In the genomic region with DNA sequence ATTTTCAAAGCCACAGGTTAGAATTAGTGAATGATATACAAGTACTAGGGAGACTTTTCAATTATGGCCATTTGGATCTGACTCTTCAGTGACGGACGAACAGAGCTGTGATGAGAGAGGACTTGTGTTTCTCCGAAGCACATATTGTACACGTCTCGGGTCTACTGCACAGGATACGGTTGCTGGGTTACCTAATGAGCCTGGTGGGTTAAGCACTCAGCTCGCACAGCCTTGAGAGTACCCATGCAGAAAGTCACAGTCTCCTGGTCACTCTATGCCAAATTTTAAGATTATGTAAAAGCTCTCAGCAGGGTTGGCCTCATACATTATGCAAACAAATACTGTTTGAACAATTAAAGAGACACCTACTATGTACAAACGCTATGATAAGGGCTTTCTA, we compare ENCODE assay signal across 24 mouse cellular contexts. TPM values are rescaled to one million over a fixed set of nuclear protein-coding genes. Genes with fewer than 3 reads are reported as not detected.
DNase-seq lines count a peak whose midpoint lies in the region; ATAC-seq lines count a peak whose summit lies in the region.
"Had no signal": no experiment of that assay in that cellular context is flagged by ENCODE, and none has a peak within 500 bp of the region (broad histone marks: within the 10 kb centered on the region; RNA-seq: fewer than 3 reads in every experiment).

No protein-coding gene starts in this region.

- no peak for DNase-seq in hindbrain, embryonic 11.5 days (ENCODE audit: low spot score)
- DNase-seq in kidney, postnatal 14 days: no peak
- DNase-seq in midbrain, embryonic 11.5 days (ENCODE audit: low spot score, missing footprints): no peak
- no peak for DNase-seq in embryonic facial prominence, embryonic 10.5 days (ENCODE audit: low spot score)
- DNase-seq: adrenal gland, postnatal 14 days; B cell, adult 2 months; cerebellum, adult 11-12 months; cerebellum, adult 9-10 months; cerebellum, postnatal 25 days; gastrocnemius, postnatal 10 days; heart, adult 18-20 months; heart, postnatal 10 days; heart, postnatal 4 days had no signal

- H3K9ac ChIP-seq in hindbrain, embryonic 11.5 days (ENCODE audit: low read depth, low read length): no peak overlapping the region
- no peak overlapping the region for H3K9ac ChIP-seq in hindbrain, embryonic 12.5 days
- no peak overlapping the region for H3K9ac ChIP-seq in kidney, embryonic 15.5 days
- H3K9ac ChIP-seq in midbrain, embryonic 13.5 days (replicated peaks): no peak overlapping the region
- H3K9ac ChIP-seq in midbrain, embryonic 11.5 days (ENCODE audit: low read length): no peak overlapping the region
- H3K9ac ChIP-seq: embryonic facial prominence, embryonic 13.5 days; forebrain, embryonic 12.5 days had no signal

- no peaks in the 10 kb centered on the region for H3K9me3 ChIP-seq in hindbrain, embryonic 11.5 days (ENCODE audit: control insufficient read depth, low read length)
- no peaks in the 10 kb centered on the region for H3K9me3 ChIP-seq in hindbrain, embryonic 12.5 days (replicated peaks)
- no peaks in the 10 kb centered on the region for H3K9me3 ChIP-seq in kidney, embryonic 15.5 days (replicated peaks)
- H3K9me3 ChIP-seq in midbrain, embryonic 13.5 days: no peaks in the 10 kb centered on the region
- no peaks in the 10 kb centered on the region for H3K9me3 ChIP-seq in midbrain, embryonic 11.5 days (ENCODE audit: control insufficient read depth, low read length)
- no peaks in the 10 kb centered on the region for H3K9me3 ChIP-seq in embryonic facial prominence, embryonic 10.5 days
- H3K9me3 ChIP-seq: embryonic facial prominence, embryonic 13.5 days; forebrain, embryonic 12.5 days; G1E; heart, embryonic 10.5 days had no signal

- WGBS in hindbrain, embryonic 11.5 days: 81% methylated on average over 8 of the region's 8 CpGs
- 71% methylated on average over 8 of the region's 8 CpGs for WGBS in hindbrain, embryonic 12.5 days
- 44% methylated on average over 8 of the region's 8 CpGs for WGBS in kidney, embryonic 15.5 days
- 63% methylated on average over 8 of the region's 8 CpGs for WGBS in midbrain, embryonic 13.5 days
- WGBS in midbrain, embryonic 11.5 days: 80% methylated on average over 8 of the region's 8 CpGs
- 83% methylated on average over 8 of the region's 8 CpGs for WGBS in embryonic facial prominence, embryonic 10.5 days

- ATAC-seq in hindbrain, embryonic 11.5 days (ENCODE audit: low FRiP score): peak; percentile 51; the same call in 1 of the 2 replicates
- ATAC-seq in hindbrain, embryonic 12.5 days (ENCODE audit: low FRiP score): no peak
- ATAC-seq in kidney, embryonic 15.5 days (replicated peaks; ENCODE audit: low FRiP score): peak; percentile 94
- 0 out of 2 replicates have a peak, but pooled peaks have one; percentile 53 for ATAC-seq in midbrain, embryonic 13.5 days
- ATAC-seq in midbrain, embryonic 11.5 days (ENCODE audit: low FRiP score): no peak
- ATAC-seq: activated CD4-positive, CD25-positive, alpha-beta regulatory T cell, adult 4 months; CD4-positive, CD25-positive, alpha-beta regulatory T cell, adult 4 months; forebrain, embryonic 16.5 days; inflammation-experienced regulatory T-cells, adult 6 months had no signal

- H3K27me3 ChIP-seq in hindbrain, embryonic 11.5 days (ENCODE audit: control insufficient read depth, insufficient read depth, low read length): no peaks in the 10 kb centered on the region
- H3K27me3 ChIP-seq in hindbrain, embryonic 12.5 days: no peaks in the 10 kb centered on the region
- H3K27me3 ChIP-seq in kidney, embryonic 15.5 days: no peaks in the 10 kb centered on the region
- no peaks in the 10 kb centered on the region for H3K27me3 ChIP-seq in midbrain, embryonic 13.5 days
- H3K27me3 ChIP-seq in midbrain, embryonic 11.5 days (ENCODE audit: control insufficient read depth, insufficient read depth, low read length): no peaks in the 10 kb centered on the region
- no peaks in the 10 kb centered on the region for H3K27me3 ChIP-seq in embryonic facial prominence, embryonic 10.5 days (replicated peaks; ENCODE audit: low read depth, poor library complexity, severe bottlenecking)
- H3K27me3 ChIP-seq: forebrain, embryonic 12.5 days had no signal

- H3K4me1 ChIP-seq in hindbrain, embryonic 11.5 days (replicated peaks; ENCODE audit: control insufficient read depth, insufficient read depth, low read length): no peaks in the 10 kb centered on the region
- H3K4me1 ChIP-seq in hindbrain, embryonic 12.5 days: 0 out of 2 replicates have a peak, but pooled peaks cover 2% of the 10 kb centered on the region
- no peaks in the 10 kb centered on the region for H3K4me1 ChIP-seq in kidney, embryonic 15.5 days
- H3K4me1 ChIP-seq in midbrain, embryonic 13.5 days (replicated peaks): peaks cover 7% of the 10 kb centered on the region; the same call in 1 of the 2 replicates
- H3K4me1 ChIP-seq in midbrain, embryonic 11.5 days (ENCODE audit: control insufficient read depth, insufficient read depth, low read length): no peaks in the 10 kb centered on the region
- H3K4me1 ChIP-seq in embryonic facial prominence, embryonic 10.5 days: peaks cover 20% of the 10 kb centered on the region; the same call in 1 of the 2 replicates
- H3K4me1 ChIP-seq: forebrain, embryonic 12.5 days had no signal

- H3K27ac ChIP-seq in hindbrain, embryonic 11.5 days (ENCODE audit: low read depth, low read length): no peak overlapping the region
- H3K27ac ChIP-seq in hindbrain, embryonic 12.5 days: no peak overlapping the region
- no peak overlapping the region for H3K27ac ChIP-seq in kidney, embryonic 15.5 days
- no peak overlapping the region for H3K27ac ChIP-seq in midbrain, embryonic 13.5 days
- H3K27ac ChIP-seq in midbrain, embryonic 11.5 days (ENCODE audit: low read depth, low read length): no peak overlapping the region
- H3K27ac ChIP-seq in embryonic facial prominence, embryonic 10.5 days (replicated peaks): no peak overlapping the region
- H3K27ac ChIP-seq: embryonic facial prominence, embryonic 13.5 days; forebrain, embryonic 12.5 days; heart, embryonic 10.5 days had no signal

- H3K4me2 ChIP-seq in hindbrain, embryonic 11.5 days (replicated peaks; ENCODE audit: low read depth, low read length): no peak overlapping the region
- no peak overlapping the region for H3K4me2 ChIP-seq in hindbrain, embryonic 12.5 days (replicated peaks)
- no peak overlapping the region for H3K4me2 ChIP-seq in kidney, embryonic 15.5 days
- H3K4me2 ChIP-seq in midbrain, embryonic 13.5 days (replicated peaks): no peak overlapping the region
- H3K4me2 ChIP-seq in midbrain, embryonic 11.5 days: no peak overlapping the region
- H3K4me2 ChIP-seq: embryonic facial prominence, embryonic 13.5 days; forebrain, embryonic 12.5 days had no signal

- H3K4me3 ChIP-seq in hindbrain, embryonic 11.5 days (ENCODE audit: low read depth, low read length): no peak overlapping the region
- no peak overlapping the region for H3K4me3 ChIP-seq in hindbrain, embryonic 12.5 days
- no peak overlapping the region for H3K4me3 ChIP-seq in kidney, embryonic 15.5 days (replicated peaks)
- no peak overlapping the region for H3K4me3 ChIP-seq in midbrain, embryonic 13.5 days (replicated peaks)
- H3K4me3 ChIP-seq in midbrain, embryonic 11.5 days (ENCODE audit: low read depth, low read length): no peak overlapping the region
- no peak overlapping the region for H3K4me3 ChIP-seq in embryonic facial prominence, embryonic 10.5 days
- H3K4me3 ChIP-seq: embryonic facial prominence, embryonic 13.5 days; forebrain, embryonic 12.5 days; heart, embryonic 10.5 days had no signal

- no peaks in the 10 kb centered on the region for H3K36me3 ChIP-seq in hindbrain, embryonic 11.5 days (ENCODE audit: control insufficient read depth, insufficient read depth, low read length)
- H3K36me3 ChIP-seq in hindbrain, embryonic 12.5 days: no peaks in the 10 kb centered on the region
- H3K36me3 ChIP-seq in kidney, embryonic 15.5 days: no peaks in the 10 kb centered on the region
- no peaks in the 10 kb centered on the region for H3K36me3 ChIP-seq in midbrain, embryonic 13.5 days
- no peaks in the 10 kb centered on the region for H3K36me3 ChIP-seq in midbrain, embryonic 11.5 days (ENCODE audit: control insufficient read depth, insufficient read depth, low read length)
- no peaks in the 10 kb centered on the region for H3K36me3 ChIP-seq in embryonic facial prominence, embryonic 10.5 days (replicated peaks)
- H3K36me3 ChIP-seq: embryonic facial prominence, embryonic 13.5 days; forebrain, embryonic 12.5 days; G1E; heart, embryonic 10.5 days had no signal

RNA-seq across cellular contexts. Expression of a gene that starts 13.6 kb away (rescaled TPM):
- 279 and 291 TPM in 2 replicates for polyA plus RNA-seq in hindbrain, embryonic 11.5 days (2014; fragmentation: Nextera tagmentation; extraction: Ambion mirVana)
- 269 and 271 TPM in 2 replicates for polyA plus RNA-seq in hindbrain, embryonic 12.5 days (2016; fragmentation: Nextera tagmentation; extraction: Ambion mirVana)
- polyA plus RNA-seq in kidney, embryonic 15.5 days (2015; fragmentation: Nextera tagmentation; extraction: Ambion mirVana): 157 and 158 TPM in 2 replicates
- 299 and 325 TPM in 2 replicates for polyA plus RNA-seq in midbrain, embryonic 13.5 days (2015; fragmentation: Nextera tagmentation; extraction: Ambion mirVana)
- polyA plus RNA-seq in midbrain, embryonic 11.5 days (2014; fragmentation: Nextera tagmentation; extraction: Ambion mirVana): 287 and 293 TPM in 2 replicates
- 209 and 212 TPM in 2 replicates for polyA plus RNA-seq in embryonic facial prominence, embryonic 10.5 days (2016; fragmentation: Nextera tagmentation; extraction: Ambion mirVana)

Comparison
In these comparisons a context has a peak if more than half of its experiments do, and no peak if none do; other contexts are left out.
1. ATAC-seq: peak in hindbrain, embryonic 11.5 days (single experiment), kidney, embryonic 15.5 days (single experiment) and midbrain, embryonic 13.5 days (single experiment); none in hindbrain, embryonic 12.5 days (single experiment) and midbrain, embryonic 11.5 days (single experiment).